Mouse (Mus musculus) layer of hippocampus, adult 2 months (tissue): ENCODE results near the gene Vegfa. TPM values are rescaled to one million over a fixed set of nuclear protein-coding genes. Genes with fewer than 3 reads are reported as not detected.

ENCODE experiments used
- DNase-seq, 2 experiments: peaks; one replicate each; pipeline ENCODE4 v3.0.0; 2022; ENCODE audit warnings: low spot score in 2 of 2
- H3K27ac ChIP-seq: fragments of 200-600 bp; 2 replicates; pipeline ENCODE4 v1.8.1; 2022
- H3K4me3 ChIP-seq: fragments of 200-600 bp; 2 replicates; pipeline ENCODE4 v1.8.1; 2022; ENCODE audit warnings: mild to moderate bottlenecking
- CTCF ChIP-seq: fragments of 200-600 bp; conservative IDR thresholded peaks from 2 replicates; pipeline ENCODE4 v1.8.1; 2022; ENCODE audit warnings: antibody characterized with exemption, mild to moderate bottlenecking, moderate library complexity
- total RNA-seq, 2 experiments: library from RNA; stranded (reverse); gene quantifications; 2 replicates each; pipeline ENCODE4 v1.2.3; 2021

Gene Vegfa
- total RNA-seq, 2 experiments from 2014 or later: 76.3 to 77.9 TPM

- no peak for DNase-seq
- Histone ChIP-seq H3K4me3 (peak overlapping the region; percentile 63), H3K27ac (peak overlapping the region; percentile 88)
- no peak for TF ChIP-seq CTCF
Observed at GRCm38 (mm10) chr17:46029052-46029553, 3.1 kb downstream of the Vegfa start.

- peak overlapping the region; percentile 63 for H3K4me3 ChIP-seq
- no peak for TF ChIP-seq CTCF
- peak overlapping the region; percentile 88 for H3K27ac ChIP-seq
- DNase-seq: no peak
Observed at GRCm38 (mm10) chr17:46028210-46029051, 3.7 kb downstream of the Vegfa start.

- Histone ChIP-seq H3K27ac (peak overlapping the region; percentile 67), H3K4me3 (peak overlapping the region; percentile 33; the same call in 1 of the 2 replicates)
- peak; percentile 93 for TF ChIP-seq CTCF
- peak; percentile 52 to 54 for DNase-seq
Observed at GRCm38 (mm10) chr17:46027066-46027917, 4.9 kb downstream of the Vegfa start.

- no peak overlapping the region; the same call in 1 of the 2 replicates for H3K4me3 ChIP-seq
- no peak for DNase-seq
- TF ChIP-seq CTCF: no peak
- no peak overlapping the region for H3K27ac ChIP-seq
Observed at GRCm38 (mm10) chr17:46025927-46026668, 6.1 kb downstream of the Vegfa start.

GRCm38 (mm10) chr17:46025207-46025606 is 7.0 kb downstream of the Vegfa start:
- Histone ChIP-seq H3K27ac (no peak overlapping the region), H3K4me3 (no peak overlapping the region)
- TF ChIP-seq CTCF: no peak
- DNase-seq: no peak

GRCm38 (mm10) chr17:46024192-46024591 is 8.0 kb downstream of the Vegfa start:
- DNase-seq: no peak
- Histone ChIP-seq H3K27ac (no peak overlapping the region), H3K4me3 (no peak overlapping the region)
- no peak for TF ChIP-seq CTCF

GRCm38 (mm10) chr17:46023572-46023971 is 8.6 kb downstream of the Vegfa start:
- no peak for DNase-seq
- no peak overlapping the region for H3K4me3 ChIP-seq
- no peak for TF ChIP-seq CTCF
- H3K27ac ChIP-seq: no peak overlapping the region

DNA sequence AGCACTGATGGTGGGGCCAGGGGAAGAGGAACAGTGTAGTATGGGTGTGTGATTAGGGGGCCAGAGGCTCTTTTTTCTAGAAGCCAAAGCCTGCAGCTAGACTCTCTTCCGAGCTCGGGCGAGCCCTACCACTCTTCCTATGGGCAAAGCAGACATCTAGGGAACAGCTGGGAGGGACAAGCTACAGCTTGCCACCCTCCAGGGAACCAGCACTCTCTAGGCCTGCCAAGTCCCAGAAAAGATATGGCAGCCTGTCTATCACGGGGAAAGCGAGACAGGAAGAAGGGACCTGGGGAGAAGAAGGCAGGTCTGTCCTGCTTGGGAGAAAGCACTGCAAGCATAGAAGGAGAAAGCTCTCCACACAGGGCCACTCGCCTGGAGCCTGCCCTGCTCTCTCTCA is 9.2 kb downstream of the Vegfa start:
- no peak for TF ChIP-seq CTCF
- no peak for DNase-seq
- no peak overlapping the region for H3K4me3 ChIP-seq
- H3K27ac ChIP-seq: no peak overlapping the region

- H3K27ac ChIP-seq: no peak overlapping the region
- DNase-seq: no peak
- no peak for TF ChIP-seq CTCF
- no peak overlapping the region for H3K4me3 ChIP-seq
Observed at GRCm38 (mm10) chr17:46022427-46022826, 9.7 kb downstream of the Vegfa start.

DNA sequence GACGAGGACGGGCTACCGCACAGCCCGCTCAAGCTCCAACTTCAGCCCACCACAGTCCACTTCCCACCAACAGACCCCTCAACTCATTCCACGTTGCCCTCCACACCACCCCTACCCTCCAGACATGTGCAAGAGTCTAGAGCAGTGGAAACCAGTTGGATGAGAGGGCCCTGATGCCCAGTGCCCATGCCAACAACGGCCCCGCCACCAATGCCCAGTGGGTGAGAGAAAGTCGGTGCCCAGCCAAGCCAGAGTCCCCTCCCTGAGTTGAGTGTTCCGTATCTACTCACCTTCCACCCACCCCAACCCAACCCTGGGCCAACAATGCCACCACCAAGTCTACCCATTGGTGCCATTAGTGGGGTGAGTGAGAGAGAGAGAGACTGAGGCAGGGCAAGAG is 10.4 kb downstream of the Vegfa start:
- no peak overlapping the region for H3K27ac ChIP-seq
- TF ChIP-seq CTCF: no peak
- H3K4me3 ChIP-seq: no peak overlapping the region
- DNase-seq: no peak

GRCm38 (mm10) chr17:46021173-46021572 is 11.0 kb downstream of the Vegfa start:
- TF ChIP-seq CTCF: no peak
- no peak for DNase-seq
- Histone ChIP-seq H3K27ac (no peak overlapping the region), H3K4me3 (no peak overlapping the region)

GRCm38 (mm10) chr17:46020579-46020978 is 11.6 kb downstream of the Vegfa start:
- no peak for TF ChIP-seq CTCF
- DNase-seq: no peak
- no peak overlapping the region for H3K27ac ChIP-seq
- H3K4me3 ChIP-seq: no peak overlapping the region

DNA sequence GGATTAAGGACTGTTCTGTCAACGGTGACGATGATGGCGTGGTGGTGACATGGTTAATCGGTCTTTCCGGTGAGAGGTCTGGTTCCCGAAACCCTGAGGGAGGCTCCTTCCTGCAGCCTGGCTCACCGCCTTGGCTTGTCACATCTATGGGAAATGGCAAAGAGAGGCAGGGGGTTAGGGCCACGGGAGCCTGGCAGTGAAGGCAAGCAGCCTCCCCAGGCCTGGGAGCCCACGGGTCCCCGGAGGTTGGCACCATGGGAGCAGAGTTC is 13.5 kb downstream of the Vegfa start:
- no peak overlapping the region for H3K27ac ChIP-seq
- H3K4me3 ChIP-seq: no peak overlapping the region
- DNase-seq: no peak
- no peak for TF ChIP-seq CTCF
